Mouse (Mus musculus) ES-E14 (cell line): ENCODE data around the gene Snapc5. TPM values are rescaled to one million over a fixed set of nuclear protein-coding genes. Genes with fewer than 3 reads are reported as not detected.
A peak's percentile ranks its signal among the peaks of the same experiment; 100 is the strongest.

Source experiments
- DNase-seq: peaks from one replicate; pipeline ENCODE4 v3.0.0-alpha.2; 2013; ENCODE audit warnings: low read depth, low spot score
- H3K27ac ChIP-seq: 2 replicates; pipeline ENCODE4 v1.5.1; 2012; ENCODE audit warnings: low read depth, mild to moderate bottlenecking, low read length, moderate library complexity, mixed read lengths; ENCODE audit not compliant: poor library complexity, insufficient read depth, severe bottlenecking
- H3K36me3 ChIP-seq: 2 replicates; pipeline ENCODE4 v1.6.1; 2012; ENCODE audit warnings: mild to moderate bottlenecking, low read length, moderate library complexity, mixed read lengths; ENCODE audit not compliant: control insufficient read depth, poor library complexity, insufficient read depth, severe bottlenecking
- H3K4me1 ChIP-seq, 2 experiments: fragments of 150-350 bp in 1 of 2; sonication (generic) in 1 of 2; 2 replicates each; pipeline ENCODE4 v1.6.1; 2012; ENCODE audit warnings: low read length in 2 of 2, mild to moderate bottlenecking in 1 of 2, mixed read lengths in 1 of 2; ENCODE audit not compliant: control insufficient read depth in 2 of 2, insufficient read depth in 2 of 2, poor library complexity in 1 of 2
- H3K4me3 ChIP-seq, 2 experiments: fragments of 150-350 bp in 1 of 2; sonication (generic) in 1 of 2; 2 replicates each; pipeline ENCODE4 v1.5.1; 2012; ENCODE audit warnings: low read length in 2 of 2, low read depth in 1 of 2, mild to moderate bottlenecking in 1 of 2, mixed read lengths in 1 of 2; ENCODE audit not compliant: insufficient read depth in 1 of 2, poor library complexity in 1 of 2, severe bottlenecking in 1 of 2
- H3K9ac ChIP-seq: 2 replicates; pipeline ENCODE4 v1.6.1; 2012; ENCODE audit warnings: low read depth, mild to moderate bottlenecking, low read length, mixed read lengths; ENCODE audit not compliant: poor library complexity, insufficient read depth, severe bottlenecking
- H3K9me3 ChIP-seq: fragments of 150-350 bp; sonication (generic); 2 replicates; pipeline ENCODE4 v1.6.1; 2012; ENCODE audit warnings: low read depth, mild to moderate bottlenecking, low read length; ENCODE audit not compliant: control insufficient read depth, insufficient read depth
- CHD2 ChIP-seq: IDR thresholded peaks from 2 replicates; pipeline ENCODE4 v1.6.1; 2014; ENCODE audit warnings: mild to moderate bottlenecking, low read depth, low read length, inconsistent platforms
- HCFC1 ChIP-seq: IDR thresholded peaks from 2 replicates; pipeline ENCODE4 v1.6.1; 2012; ENCODE audit warnings: low read length, inconsistent platforms, borderline replicate concordance; ENCODE audit not compliant: insufficient read depth
- MAFK ChIP-seq: IDR thresholded peaks from 2 replicates; pipeline ENCODE4 v1.6.1; 2014; ENCODE audit warnings: mild to moderate bottlenecking, low read depth, low read length, inconsistent platforms; ENCODE audit not compliant: insufficient read depth
- ZC3H11A ChIP-seq: IDR thresholded peaks from 2 replicates; pipeline ENCODE4 v1.6.1; 2012; ENCODE audit warnings: low read depth, mild to moderate bottlenecking, inconsistent platforms, low read length, borderline replicate concordance
- ZNF384 ChIP-seq: IDR thresholded peaks from 2 replicates; pipeline ENCODE4 v1.6.1; 2012; ENCODE audit warnings: low read depth, low read length, inconsistent platforms
- in situ Hi-C, 2 experiments: fragments of 600-800 bp; cut with MboI; formaldehyde crosslinking; loops; one replicate each; pipeline ENCODE4 v1.15.1; 2025; ENCODE audit warnings: low sequenced_read_pairs in 2 of 2, inconsistent platforms in 1 of 2; ENCODE audit not compliant: unreplicated experiment in 2 of 2
- total RNA-seq: library from RNA; depleted of rRNA; stranded (reverse); fragments of 300-350 nt; gene quantifications from 2 replicates; pipeline ENCODE4 v1.2.3, GENCODE M21; 2012

Gene Snapc5
- total RNA-seq, 1 experiment: 17.1 TPM

DNA sequence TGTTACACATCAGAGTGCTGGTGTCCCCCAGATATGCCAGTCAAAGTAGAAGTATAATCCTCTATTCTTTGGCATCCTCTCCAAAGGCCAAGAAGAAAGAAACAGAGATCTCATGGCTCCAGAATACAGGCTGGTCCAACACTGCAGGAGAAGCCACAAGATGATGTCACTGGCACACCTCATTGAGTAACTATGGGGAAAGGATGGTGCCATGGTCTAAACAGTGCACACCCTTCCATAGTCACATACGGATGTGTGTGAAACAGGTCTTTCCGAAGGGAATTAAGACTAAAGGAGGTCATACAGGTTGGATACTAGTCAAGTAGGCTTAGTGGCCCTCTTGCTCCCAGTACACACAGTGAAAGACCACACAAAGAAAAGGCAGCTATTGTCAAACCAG is 37.6 kb downstream of the Snapc5 start:
- Histone ChIP-seq H3K9me3 (no peaks in the 10 kb centered on the region), H3K9ac (no peak overlapping the region), H3K4me1 (peaks cover 8 to 14% of the 10 kb centered on the region in 2 experiments), H3K36me3 (peaks cover 7% of the 10 kb centered on the region; the same call in 1 of the 2 replicates), H3K27ac (no peak overlapping the region), H3K4me3 (no peak overlapping the region)
- DNase-seq: no peak
- in situ Hi-C loops: no loop called here
- TF ChIP-seq ZNF384 (no peak), ZC3H11A (no peak), MAFK (no peak), HCFC1 (no peak)

GRCm38 (mm10) chr9:64217887-64218286 is 38.8 kb downstream of the Snapc5 start:
- H3K4me3 ChIP-seq: no peak overlapping the region
- H3K36me3 ChIP-seq: peaks cover 3% of the 10 kb centered on the region; the same call in 1 of the 2 replicates
- no peak overlapping the region for H3K9ac ChIP-seq
- peak; percentile 68 for TF ChIP-seq MAFK
- TF ChIP-seq ZNF384: no peak
- no peak for TF ChIP-seq CHD2
- TF ChIP-seq ZC3H11A: no peak
- no peak for TF ChIP-seq HCFC1
- in situ Hi-C loops: no loop called here
- H3K4me1 ChIP-seq: peaks cover 11 to 20% of the 10 kb centered on the region in 2 experiments
- no peak for DNase-seq
- H3K9me3 ChIP-seq: no peaks in the 10 kb centered on the region
- H3K27ac ChIP-seq: no peak overlapping the region

DNA sequence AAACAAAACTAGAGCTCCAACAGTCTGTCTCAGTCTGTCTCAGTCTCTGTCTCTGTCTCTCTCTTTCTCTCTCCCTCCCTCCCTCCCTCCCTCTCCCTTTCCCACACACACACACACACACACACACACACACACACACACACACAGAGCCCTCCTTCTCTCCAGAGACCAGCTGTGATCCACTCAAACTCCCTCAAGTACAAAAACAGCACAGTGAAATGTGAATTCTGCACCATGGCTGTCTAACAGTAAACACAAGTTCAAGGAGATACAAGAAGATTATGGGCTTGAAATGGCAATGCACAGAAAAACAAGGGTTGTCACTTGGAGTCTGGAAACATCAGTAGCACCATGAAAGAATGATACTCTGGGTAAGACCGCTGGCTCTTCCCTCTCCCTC is 40.2 kb downstream of the Snapc5 start:
- H3K9ac ChIP-seq: no peak overlapping the region
- TF ChIP-seq HCFC1: no peak
- no peak for TF ChIP-seq ZNF384
- TF ChIP-seq ZC3H11A: no peak
- TF ChIP-seq CHD2: no peak
- TF ChIP-seq MAFK: no peak
- no peak overlapping the region; the same call in 1 of the 2 replicates for H3K27ac ChIP-seq
- H3K36me3 ChIP-seq: no peaks in the 10 kb centered on the region; the same call in 1 of the 2 replicates
- H3K9me3 ChIP-seq: no peaks in the 10 kb centered on the region
- no peak overlapping the region for H3K4me3 ChIP-seq
- DNase-seq: no peak
- in situ Hi-C loops: no loop called here
- H3K4me1 ChIP-seq: peaks cover 13 to 20% of the 10 kb centered on the region in 2 experiments

DNA sequence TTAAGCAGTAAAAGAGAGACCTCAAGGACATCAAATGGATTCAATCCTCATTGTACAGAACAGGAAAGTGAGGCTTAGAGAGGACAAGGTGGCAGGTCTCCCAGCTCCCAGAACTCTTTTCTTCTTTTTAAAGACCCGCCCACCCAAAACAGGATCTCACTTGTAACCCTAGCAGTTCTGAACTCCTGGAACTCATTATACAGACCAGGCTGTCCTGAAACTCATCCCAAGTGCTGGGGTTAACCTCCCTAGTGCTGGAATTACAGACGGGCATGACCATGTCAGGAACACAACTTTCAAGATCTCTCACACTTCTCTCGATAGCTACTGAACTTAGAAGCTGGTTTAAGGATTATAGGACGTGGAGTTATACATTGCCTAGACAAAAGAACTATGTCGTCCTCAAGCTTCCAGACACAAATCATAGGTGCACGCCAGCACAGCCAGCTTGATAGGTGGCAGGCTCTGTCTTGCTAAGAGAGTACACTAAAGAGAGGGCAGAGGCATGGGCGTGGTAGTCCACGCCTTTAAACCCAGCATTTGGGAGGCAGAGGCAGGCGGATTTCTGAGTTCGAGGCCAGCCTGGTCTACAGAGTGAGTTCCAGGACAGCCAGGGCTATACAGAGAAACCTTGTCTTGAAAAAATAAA is 40.8 kb downstream of the Snapc5 start:
- Histone ChIP-seq H3K27ac (no peak overlapping the region; the same call in 1 of the 2 replicates), H3K9me3 (no peaks in the 10 kb centered on the region), H3K4me3 (no peak overlapping the region), H3K9ac (no peak overlapping the region), H3K36me3 (no peaks in the 10 kb centered on the region; the same call in 1 of the 2 replicates), H3K4me1 (peaks cover 13 to 18% of the 10 kb centered on the region in 2 experiments)
- TF ChIP-seq ZC3H11A (no peak), HCFC1 (no peak), CHD2 (no peak)
- DNase-seq: no peak
- in situ Hi-C loops: no loop called here

GRCm38 (mm10) chr9:64220603-64221002 is 41.5 kb downstream of the Snapc5 start:
- Histone ChIP-seq H3K4me1 (peaks cover 13 to 16% of the 10 kb centered on the region in 2 experiments), H3K36me3 (peaks cover under 1% of the 10 kb centered on the region; the same call in 1 of the 2 replicates), H3K9ac (no peak overlapping the region), H3K27ac (no peak overlapping the region; the same call in 1 of the 2 replicates), H3K4me3 (no peak overlapping the region), H3K9me3 (no peaks in the 10 kb centered on the region)
- TF ChIP-seq ZC3H11A (no peak), MAFK (no peak), HCFC1 (no peak)
- DNase-seq: no peak
- in situ Hi-C loops: no loop called here
